Mouse (Mus musculus) MEL (cell line): Measurements from ENCODE around the gene Gtsf1l.

ENCODE experiments used
- CTCF ChIP-seq, 3 experiments: IDR thresholded peaks in 2 of 3; conservative IDR thresholded peaks in 1 of 3; 2 replicates each; pipeline ENCODE4 v1.5.1; 2011 to 2012; ENCODE audit warnings: low read length in 3 of 3, low read depth in 2 of 3, mild to moderate bottlenecking in 2 of 3, improper control_type of control experiment in 1 of 3, inconsistent platforms in 1 of 3, mixed read lengths in 1 of 3, moderate library complexity in 1 of 3; ENCODE audit not compliant: control insufficient read depth in 1 of 3, insufficient read depth in 1 of 3, poor library complexity in 1 of 3, severe bottlenecking in 1 of 3
- E2F4 ChIP-seq: IDR thresholded peaks from 2 replicates; pipeline ENCODE4 v1.6.1; 2011; ENCODE audit warnings: low read depth, low read length, improper control_type of control experiment, borderline replicate concordance
- GATA1 ChIP-seq: IDR thresholded peaks from 2 replicates; pipeline ENCODE4 v1.6.1; 2011; ENCODE audit warnings: low read depth, low read length, improper control_type of control experiment
- KAT2A ChIP-seq: conservative IDR thresholded peaks from 2 replicates; pipeline ENCODE4 v1.6.1; 2012; ENCODE audit warnings: low read depth, low read length, improper control_type of control experiment, inconsistent platforms
- MAX ChIP-seq: IDR thresholded peaks from 2 replicates; pipeline ENCODE4 v1.6.1; 2011; ENCODE audit warnings: low read length, improper control_type of control experiment
- NELFE ChIP-seq: IDR thresholded peaks from 2 replicates; pipeline ENCODE4 v1.6.1; 2011; ENCODE audit warnings: low read depth, low read length, improper control_type of control experiment
- POLR2A ChIP-seq, 2 experiments: IDR thresholded peaks; 2 replicates each; pipeline ENCODE4 v1.6.1; 2011 to 2012; ENCODE audit warnings: low read length in 2 of 2, mild to moderate bottlenecking in 2 of 2, control low read depth in 1 of 2, improper control_type of control experiment in 1 of 2, low read depth in 1 of 2, moderate library complexity in 1 of 2; ENCODE audit not compliant: control insufficient read depth in 1 of 2, insufficient read depth in 1 of 2, poor library complexity in 1 of 2
- RAD21 ChIP-seq: IDR thresholded peaks from 2 replicates; pipeline ENCODE4 v1.6.1; 2011; ENCODE audit warnings: mild to moderate bottlenecking, low read depth, low read length, improper control_type of control experiment

DNA sequence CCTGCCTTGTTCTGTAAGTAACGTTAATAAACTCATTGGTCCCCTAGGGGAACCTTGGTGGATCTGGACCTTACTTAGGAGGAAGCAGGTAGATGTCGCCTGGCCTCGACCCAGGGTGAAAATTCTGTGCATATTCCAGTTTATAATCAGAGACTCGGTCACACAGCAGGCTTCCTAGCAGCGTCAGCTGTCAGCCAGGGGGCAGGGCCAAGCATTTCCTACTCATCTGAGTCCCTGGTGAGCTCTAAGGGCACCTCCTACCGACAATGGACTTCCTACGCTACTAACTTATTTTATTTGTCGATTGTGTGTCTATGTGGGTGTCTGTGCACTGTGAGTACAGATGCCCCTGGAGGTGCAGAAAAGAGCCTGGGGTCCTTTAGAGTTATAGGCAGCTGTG is 12.3 kb upstream of the Gtsf1l start:
- TF ChIP-seq CTCF (IDR thresholded peaks at IDR 0.05 in 2 of 3, conservative IDR thresholded peaks at IDR 0.05 in 1 of 3; ENCODE audit: control insufficient read depth in 1 of 3, insufficient read depth in 1 of 3, low read depth in 2 of 3, low read length in 3 of 3, poor library complexity in 1 of 3, severe bottlenecking in 1 of 3) (no peak), NELFE (no peak), GATA1 (no peak), KAT2A (no peak), POLR2A (IDR thresholded peaks at IDR 0.05; ENCODE audit: control insufficient read depth in 1 of 2, insufficient read depth in 1 of 2, low read depth in 1 of 2, low read length in 2 of 2, poor library complexity in 1 of 2) (no peak), E2F4 (no peak), RAD21 (no peak), MAX (no peak)
